Mouse (Mus musculus): ENCODE results near the gene B3gnt8. TPM values are rescaled to one million over a fixed set of nuclear protein-coding genes. Genes with fewer than 3 reads are reported as not detected.

The B3gnt8 gene
- polyA plus RNA-seq (2012; rRNA removed), result 2.6 and 2.7 TPM in 2 replicates

GRCm38 (mm10) chr7:25626509-25627430, at the start of gene B3gnt8:
Gene B3gnt8 (plus strand): TSS chr7:25626654.

GRCm38 (mm10) chr7:25615706-25616011, 10.8 kb upstream of the B3gnt8 start, which contains the start of gene Erich4:
Gene Erich4 (minus strand): TSS chr7:25615892.

GRCm38 (mm10) chr7:25618865-25619721, 7.4 kb upstream of the B3gnt8 start, which contains the start of gene Dmac2:
Gene Dmac2 (plus strand): TSS chr7:25619414.

GRCm38 (mm10) chr7:25658657-25659472, 32.4 kb downstream of the B3gnt8 start, which contains the start of the genes Bckdha and Exosc5:
Gene Bckdha (minus strand): TSS chr7:25658981.
Gene Exosc5 (plus strand): TSS chr7:25659164.

GRCm38 (mm10) chr7:25674719-25675300, 48.4 kb downstream of the B3gnt8 start, which contains the start of gene Tmem91:
Gene Tmem91 (minus strand): TSS chr7:25675166.

GRCm38 (mm10) chr7:25680514-25681258, 54.2 kb downstream of the B3gnt8 start, which contains the start of gene B9d2:
Gene B9d2 (plus strand): TSS chr7:25680780.

Other genes with a start within 250 kb of the B3gnt8 start
- 4.2 and 4.6 TPM in 2 replicates for gene Lipe, start 227.9 kb upstream of the B3gnt8 start, polyA plus RNA-seq (2012; rRNA removed)
- gene Cxcl17, start 213.8 kb upstream of the B3gnt8 start, polyA plus RNA-seq (2012; rRNA removed), result not detected in 2 replicates
- gene Ceacam1, start 149.1 kb upstream of the B3gnt8 start, polyA plus RNA-seq (2012; rRNA removed), result 28.6 and 33.7 TPM in 2 replicates
- gene Ceacam2, start 86.8 kb upstream of the B3gnt8 start, polyA plus RNA-seq (2012; rRNA removed), result 0.02 and 0.05 TPM in 2 replicates
- gene Erich4, start 10.8 kb upstream of the B3gnt8 start, polyA plus RNA-seq (2012; rRNA removed), result 0.22 TPM in 1 of 2 replicates, not detected in the other
- 11.8 and 12.8 TPM in 2 replicates for gene Dmac2, start 7.2 kb upstream of the B3gnt8 start, polyA plus RNA-seq (2012; rRNA removed)
- 115 and 116 TPM in 2 replicates for gene Bckdha, start 32.3 kb downstream of the B3gnt8 start, polyA plus RNA-seq (2012; rRNA removed)
- gene Exosc5, start 32.5 kb downstream of the B3gnt8 start, polyA plus RNA-seq (2012; rRNA removed), result 26.4 and 31.9 TPM in 2 replicates
- 0.62 and 0.63 TPM in 2 replicates for gene Tmem91, start 48.5 kb downstream of the B3gnt8 start, polyA plus RNA-seq (2012; rRNA removed)
- 18.3 and 19.4 TPM in 2 replicates for gene B9d2, start 54.1 kb downstream of the B3gnt8 start, polyA plus RNA-seq (2012; rRNA removed)
- 11.8 and 13.6 TPM in 2 replicates for gene Tgfb1, start 60.3 kb downstream of the B3gnt8 start, polyA plus RNA-seq (2012; rRNA removed)
- 12.6 and 16.0 TPM in 2 replicates for gene Ccdc97, start 92.4 kb downstream of the B3gnt8 start, polyA plus RNA-seq (2012; rRNA removed)
- gene Hnrnpul1, start 128.1 kb downstream of the B3gnt8 start, polyA plus RNA-seq (2012; rRNA removed), result 16.1 and 17.3 TPM in 2 replicates
- 13.4 and 14.2 TPM in 2 replicates for gene Axl, start 162.1 kb downstream of the B3gnt8 start, polyA plus RNA-seq (2012; rRNA removed)
- gene Cyp2s1, start 190.3 kb downstream of the B3gnt8 start, polyA plus RNA-seq (2012; rRNA removed), result 0.82 and 0.96 TPM in 2 replicates